Mouse (Mus musculus) spleen, postnatal 4 days (tissue): ENCODE measurements at regions not wholly inside any gene's neighbourhood (a gene's known extent, or its start where the extent isn't known, plus 50 kb on each side); places are given as distances from the start of the nearest gene placed in this dataset.
"Not testable (repeated sequence)": the region's sequence is repeated elsewhere in the genome, so short reads cannot be mapped to it uniquely, and the experiment has no call there.

Experiments used
- DNase-seq, 2 experiments: peaks; one replicate each; pipeline ENCODE4 v3.0.0; 2022; ENCODE audit warnings: low spot score in 2 of 2

GRCm38 (mm10) chr3:147838816-147839215 lies 986.6 kb downstream of the Ttll7 start:
- no peak for DNase-seq

GRCm38 (mm10) chr3:147835716-147836115 lies 983.5 kb downstream of the Ttll7 start:
- no peak for DNase-seq

GRCm38 (mm10) chr3:147825337-147825736 lies 973.2 kb downstream of the Ttll7 start:
- no peak for DNase-seq

GRCm38 (mm10) chr3:147824451-147824850 lies 972.3 kb downstream of the Ttll7 start:
- DNase-seq: no peak

- no peak for DNase-seq
Observed at GRCm38 (mm10) chr3:147814080-147814650, 962.0 kb downstream of the Ttll7 start.

- DNase-seq: no peak
Observed at GRCm38 (mm10) chr3:147802546-147802945, 950.4 kb downstream of the Ttll7 start.

- DNase-seq: no peak
Observed at GRCm38 (mm10) chr3:147796524-147796923, 944.4 kb downstream of the Ttll7 start.

GRCm38 (mm10) chr3:147795116-147795515 lies 942.9 kb downstream of the Ttll7 start:
- DNase-seq: no peak

- no peak for DNase-seq
Observed at GRCm38 (mm10) chr3:147786555-147786954, 934.4 kb downstream of the Ttll7 start.

GRCm38 (mm10) chr3:147750842-147751191 lies 898.6 kb downstream of the Ttll7 start:
- DNase-seq: no peak

- no peak for DNase-seq
Observed at GRCm38 (mm10) chr3:147749939-147750841, 898.0 kb downstream of the Ttll7 start.

- no peak for DNase-seq
Observed at GRCm38 (mm10) chr3:147749442-147749841, 897.3 kb downstream of the Ttll7 start.

GRCm38 (mm10) chr3:147736673-147737439 lies 884.7 kb downstream of the Ttll7 start:
- no peak for DNase-seq

- DNase-seq: no peak
Observed at GRCm38 (mm10) chr3:147716391-147716790, 864.2 kb downstream of the Ttll7 start.

GRCm38 (mm10) chr3:147707401-147707801 lies 855.2 kb downstream of the Ttll7 start:
- no peak for DNase-seq

GRCm38 (mm10) chr3:147683730-147684129 lies 831.6 kb downstream of the Ttll7 start:
- DNase-seq: no peak

- no peak for DNase-seq
Observed at GRCm38 (mm10) chr3:147680299-147680698, 828.1 kb downstream of the Ttll7 start.

GRCm38 (mm10) chr3:147662572-147662971 lies 810.4 kb downstream of the Ttll7 start:
- no peak for DNase-seq

GRCm38 (mm10) chr3:147652849-147653248 lies 800.7 kb downstream of the Ttll7 start:
- no peak for DNase-seq

GRCm38 (mm10) chr3:147635486-147635885 lies 783.3 kb downstream of the Ttll7 start:
- not testable (repeated sequence) for DNase-seq

GRCm38 (mm10) chr3:147631151-147631550 lies 779.0 kb downstream of the Ttll7 start:
- DNase-seq: no peak

- DNase-seq: no peak
Observed at GRCm38 (mm10) chr3:147583697-147584315, 731.6 kb downstream of the Ttll7 start.
